Mouse (Mus musculus) gastrocnemius, postnatal 4 days (tissue): ENCODE data around the gene Gm10490. TPM values are rescaled to one million over a fixed set of nuclear protein-coding genes. Genes with fewer than 3 reads are reported as not detected.
"Not testable (repeated sequence)": the region's sequence is repeated elsewhere in the genome, so short reads cannot be mapped to it uniquely, and the experiment has no call there.

Experiments used
- DNase-seq, 2 experiments: peaks; one replicate each; pipeline ENCODE4 v3.0.0; 2021 to 2022; ENCODE audit warnings: low spot score in 2 of 2, mixed read lengths in 2 of 2
- long read RNA-seq, 2 experiments: library from polyadenylated mRNA; stranded (forward); transcript quantifications; one replicate each; pipeline ENCODE4 v2.0.0; 2021
- total RNA-seq, 2 experiments: library from RNA; stranded (reverse); gene quantifications; 2 replicates each; pipeline ENCODE4 v1.2.3; 2021

Gm10490 gene
- not detected for total RNA-seq
- long read RNA-seq, experiment 1 = 0 reads
- long read RNA-seq, experiment 2 = 0 reads

GRCm38 (mm10) chrX:7909242-7909641 lies at the start of gene Gm10490:
TSS of gene Gm10490 (plus strand) at chrX:7909542.
- DNase-seq = not testable (repeated sequence)

- no peak for DNase-seq
Measured at GRCm38 (mm10) chrX:7863181-7863580, 46.2 kb upstream of the Gm10490 start.

GRCm38 (mm10) chrX:7864551-7864950 lies 44.8 kb upstream of the Gm10490 start:
- DNase-seq = no peak

GRCm38 (mm10) chrX:7865343-7865742 lies 44.0 kb upstream of the Gm10490 start:
- no peak for DNase-seq

GRCm38 (mm10) chrX:7865786-7866185 lies 43.6 kb upstream of the Gm10490 start:
- DNase-seq = no peak

GRCm38 (mm10) chrX:7867141-7867540 lies 42.2 kb upstream of the Gm10490 start:
- no peak for DNase-seq

GRCm38 (mm10) chrX:7868506-7868905 lies 40.8 kb upstream of the Gm10490 start:
- no peak for DNase-seq

- DNase-seq = no peak
Measured at GRCm38 (mm10) chrX:7869826-7870225, 39.5 kb upstream of the Gm10490 start.

- peak in 1 of 2 experiments; percentile 43 for DNase-seq
Measured at GRCm38 (mm10) chrX:7878007-7878419, 31.3 kb upstream of the Gm10490 start, which contains the start of gene Pim2. TSS of gene Pim2 (plus strand) at chrX:7878262.

- DNase-seq = no peak
Measured at GRCm38 (mm10) chrX:7878495-7878894, 30.8 kb upstream of the Gm10490 start.

- DNase-seq = peak in 1 of 2 experiments; percentile 25
Measured at GRCm38 (mm10) chrX:7879819-7880218, 29.5 kb upstream of the Gm10490 start.

- DNase-seq = peak; percentile 49 to 80
Measured at GRCm38 (mm10) chrX:7883841-7884567, 25.3 kb upstream of the Gm10490 start, which contains the start of gene Slc35a2. TSS of gene Slc35a2 (plus strand) at chrX:7884028.

- no peak for DNase-seq
Measured at GRCm38 (mm10) chrX:7898211-7898610, 11.1 kb upstream of the Gm10490 start.

- DNase-seq = peak; percentile 56 to 80
Measured at GRCm38 (mm10) chrX:7898880-7899874, 10.2 kb upstream of the Gm10490 start, which contains the start of the genes Pqbp1 and Timm17b. TSS of gene Pqbp1 (minus strand) at chrX:7899269. TSS of gene Timm17b (plus strand) at chrX:7899357.

- DNase-seq = no peak
Measured at GRCm38 (mm10) chrX:7904441-7904840, 4.9 kb upstream of the Gm10490 start.

GRCm38 (mm10) chrX:7907735-7908134 lies 1.6 kb upstream of the Gm10490 start, which contains the start of gene Gm10491:
TSS of gene Gm10491 (minus strand) at chrX:7907835.
- DNase-seq = no peak

GRCm38 (mm10) chrX:7910473-7910872 lies 1.1 kb downstream of the Gm10490 start:
- no peak for DNase-seq

GRCm38 (mm10) chrX:7915669-7916068 lies 6.3 kb downstream of the Gm10490 start:
- DNase-seq = not testable (repeated sequence)

GRCm38 (mm10) chrX:7917960-7918359 lies 8.6 kb downstream of the Gm10490 start:
- not testable (repeated sequence) for DNase-seq

- no peak for DNase-seq
Measured at GRCm38 (mm10) chrX:7919601-7920383, 10.4 kb downstream of the Gm10490 start, which contains the start of gene Pcsk1n. TSS of gene Pcsk1n (plus strand) at chrX:7919822.
